Mouse (Mus musculus) heart, postnatal 0 days (tissue): ENCODE results near the gene Numb. TPM values are rescaled to one million over a fixed set of nuclear protein-coding genes. Genes with fewer than 3 reads are reported as not detected.
A peak's percentile ranks its signal among the peaks of the same experiment; 100 is the strongest.

ENCODE experiments used
- ATAC-seq: fragments of 200-750 bp; cut with Nextera tagmentation; 2 replicates; pipeline ENCODE4 v1.8.0; 2017; ENCODE audit warnings: low read depth, moderate number of reproducible peaks, moderate library complexity; ENCODE audit not compliant: insufficient read depth
- DNase-seq: peaks from one replicate; pipeline ENCODE4 v3.0.0-alpha.2; 2016; ENCODE audit warnings: low spot score
- H3K27ac ChIP-seq: fragments of 300-500 bp; sonication (generic); 2 replicates; pipeline ENCODE4 v1.5.1; 2014; ENCODE audit warnings: low read depth, mild to moderate bottlenecking
- H3K27me3 ChIP-seq: fragments of 300-500 bp; sonication (generic); 2 replicates; pipeline ENCODE4 v1.6.1; 2014; ENCODE audit warnings: low read length, mixed read lengths; ENCODE audit not compliant: control insufficient read depth, insufficient read depth
- H3K36me3 ChIP-seq: fragments of 300-500 bp; sonication (generic); replicated peaks from 2 replicates; pipeline ENCODE4 v1.6.1; 2014; ENCODE audit warnings: low read length, mixed read lengths; ENCODE audit not compliant: control insufficient read depth, insufficient read depth
- H3K4me1 ChIP-seq: fragments of 300-500 bp; sonication (generic); 2 replicates; pipeline ENCODE4 v1.6.1; 2014; ENCODE audit warnings: antibody characterized with exemption; ENCODE audit not compliant: control insufficient read depth, insufficient read depth
- H3K4me2 ChIP-seq: fragments of 300-500 bp; sonication (generic); 2 replicates; pipeline ENCODE4 v1.6.1; 2014; ENCODE audit warnings: low read depth, mild to moderate bottlenecking, low read length, moderate library complexity
- H3K4me3 ChIP-seq: fragments of 300-500 bp; sonication (generic); 2 replicates; pipeline ENCODE4 v1.5.1; 2014; ENCODE audit warnings: low read depth, low read length
- H3K9ac ChIP-seq: fragments of 300-500 bp; sonication (generic); replicated peaks from 2 replicates; pipeline ENCODE4 v1.6.1; 2014; ENCODE audit warnings: low read depth, low read length, mixed read lengths
- H3K9me3 ChIP-seq: fragments of 300-500 bp; sonication (generic); replicated peaks from 2 replicates; pipeline ENCODE4 v1.6.1; 2016; ENCODE audit warnings: low read length; ENCODE audit not compliant: control insufficient read depth
- CTCF ChIP-seq: IDR thresholded peaks from 2 replicates; pipeline ENCODE4 v1.5.1; 2016; ENCODE audit warnings: antibody characterized with exemption, control low read depth, low read depth
- EP300 ChIP-seq: IDR thresholded peaks from 2 replicates; pipeline ENCODE4 v1.6.1; 2016; ENCODE audit warnings: antibody characterized with exemption, low read depth
- WGBS: fragments of 180-500 bp; shearing (Covaris S2); extraction: QIAGEN DNeasy Blood & Tissue Kit; methylation state at CpG from one replicate; pipeline ENCODE4 v1.1.7; 2014; 5-methylcytosine and 5-hydroxymethylcytosine counted together
- polyA plus RNA-seq: library from polyadenylated mRNA; unstranded; fragments of >200 nt; fragmentation: Nextera tagmentation; extraction: Ambion mirVana; gene quantifications from 2 replicates; pipeline ENCODE4 v1.2.1, GENCODE M21; 2015
- total RNA-seq: library from RNA; depleted of rRNA; stranded (reverse); fragments of >200 nt; gene quantifications from 2 replicates; pipeline ENCODE4 v1.2.3, GENCODE M21; 2014; ENCODE audit warnings: low replicate concordance

Numb gene
- total and polyA plus RNA-seq, 2 experiments from 2014 or later = 19.0 to 42.1 TPM

DNA sequence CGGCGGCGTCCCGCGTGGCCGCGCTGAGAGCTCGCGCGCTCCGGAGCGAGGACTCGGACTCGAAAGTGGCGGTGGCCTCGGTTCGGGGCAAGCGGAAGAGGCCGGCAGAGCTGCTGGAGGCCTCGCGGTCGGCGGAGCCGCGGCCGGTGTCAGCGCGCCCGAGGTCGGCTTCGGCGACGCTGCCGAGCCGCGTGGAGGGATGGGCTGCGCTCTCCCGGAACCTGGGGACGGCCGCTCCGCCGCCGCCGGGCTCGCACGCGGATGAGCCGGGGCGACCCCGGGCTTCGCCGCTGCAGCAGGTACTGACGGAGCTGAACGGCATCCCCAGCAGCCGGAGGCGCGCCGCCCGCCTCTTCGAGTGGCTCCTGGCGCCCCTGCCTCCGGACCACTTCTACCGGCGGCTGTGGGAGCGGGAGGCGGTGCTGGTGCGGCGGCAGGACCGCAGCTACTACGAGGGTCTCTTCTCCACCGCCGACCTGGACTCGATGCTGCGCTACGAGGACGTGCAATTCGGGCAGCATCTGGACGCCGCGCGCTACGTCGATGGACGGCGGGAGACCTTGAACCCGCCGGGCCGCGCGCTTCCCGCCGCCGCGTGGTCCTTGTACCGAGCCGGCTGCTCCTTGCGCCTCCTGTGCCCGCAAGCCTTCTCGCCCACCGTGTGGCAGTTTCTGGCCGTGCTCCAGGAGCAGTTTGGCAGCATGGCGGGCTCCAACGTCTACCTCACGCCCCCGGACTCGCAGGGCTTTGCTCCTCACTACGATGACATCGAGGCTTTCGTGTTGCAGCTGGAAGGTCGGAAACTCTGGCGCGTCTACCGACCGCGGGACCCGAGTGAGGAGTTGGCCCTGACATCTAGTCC lies 29.3 kb upstream of the Numb start:
- peak; percentile 30 for ATAC-seq
- peak overlapping the region; percentile 71 for H3K9ac ChIP-seq
- TF ChIP-seq EP300 (no peak), CTCF (no peak)
- H3K36me3 ChIP-seq = 0 out of 2 replicates have a peak, but pooled peaks cover 5% of the 10 kb centered on the region
- H3K4me1 ChIP-seq = peaks cover 14% of the 10 kb centered on the region
- 1% methylated on average over 97 of the region's 116 CpGs for WGBS
- H3K27me3 ChIP-seq = no peaks in the 10 kb centered on the region
- H3K9me3 ChIP-seq = no peaks in the 10 kb centered on the region
- peak overlapping the region; percentile 74 for H3K27ac ChIP-seq
- peak overlapping the region; percentile 100 for H3K4me2 ChIP-seq
- peak overlapping the region; percentile 75 for H3K4me3 ChIP-seq
- DNase-seq = no peak

DNA sequence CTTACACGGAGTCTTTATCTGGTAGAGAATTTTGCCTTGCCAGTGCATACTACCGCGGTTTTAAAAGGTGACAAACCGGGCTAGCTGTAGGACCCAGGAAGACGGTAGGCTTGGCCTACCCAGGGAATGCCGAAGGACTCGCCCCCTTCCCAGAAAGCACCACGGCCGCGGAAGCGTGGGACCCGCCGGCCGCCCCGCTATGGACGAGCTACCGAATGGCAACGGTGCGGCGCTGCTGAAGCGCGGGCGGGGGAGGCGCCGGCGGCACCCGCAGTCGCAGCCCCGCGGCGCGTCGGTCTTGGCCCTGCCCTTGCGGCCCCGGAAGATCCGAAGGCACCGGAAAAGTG lies 28.7 kb upstream of the Numb start, which contains the start of gene Riox1:
Gene Riox1, plus strand, starts transcription at position 116 of the 347 bp plus-strand sequence.
- Histone ChIP-seq H3K4me2 (peak within 1 kb of the TSS; percentile 100), H3K36me3 (0 out of 2 replicates have a peak, but pooled peaks cover 5% of the 10 kb centered on the region), H3K27ac (peak within 1 kb of the TSS; percentile 74), H3K9ac (peak within 1 kb of the TSS; percentile 71), H3K4me1 (peaks cover 14% of the 10 kb centered on the region), H3K9me3 (no peaks in the 10 kb centered on the region), H3K27me3 (no peaks in the 10 kb centered on the region), H3K4me3 (peak within 1 kb of the TSS; percentile 75)
- under 1% methylated on average over 28 of the region's 37 CpGs for WGBS
- no peak for TF ChIP-seq EP300
- TF ChIP-seq CTCF = no peak
- DNase-seq (peak; percentile 90), ATAC-seq (peak; percentile 93)

DNA sequence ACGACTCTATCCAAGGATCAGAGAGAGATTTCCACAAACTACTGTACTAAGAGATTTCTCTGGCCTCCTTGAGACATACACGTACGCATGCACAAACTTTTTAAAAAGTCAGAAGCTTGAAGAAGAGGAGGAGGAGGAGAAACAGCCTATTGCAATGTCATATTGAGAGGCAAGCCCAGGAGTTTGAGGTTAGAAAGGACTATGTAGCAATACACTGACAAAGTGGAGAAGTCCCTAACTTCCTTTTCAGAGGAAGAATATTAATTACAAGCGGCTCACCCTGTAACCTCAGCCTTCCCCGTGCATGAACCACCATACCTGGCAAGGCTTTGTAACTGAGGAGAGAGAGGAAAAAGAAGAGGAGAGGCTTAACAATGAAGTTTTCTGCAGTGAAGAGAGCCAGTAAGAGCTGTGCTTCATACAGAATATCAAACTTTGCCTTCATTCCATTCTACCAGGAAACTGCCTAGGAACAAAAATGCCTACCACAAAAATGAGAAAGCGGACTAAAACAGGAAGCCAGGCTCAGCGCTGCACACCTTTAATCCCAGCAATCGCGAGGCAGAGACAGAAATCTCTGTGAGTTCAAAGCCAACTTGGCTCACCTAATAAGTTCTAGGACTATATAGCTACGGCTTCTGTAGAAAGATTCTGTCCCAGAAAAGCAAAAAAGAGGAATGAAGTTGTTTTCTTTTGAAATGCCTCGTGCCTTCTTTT lies 28.2 kb upstream of the Numb start:
- Histone ChIP-seq H3K36me3 (0 out of 2 replicates have a peak, but pooled peaks cover 5% of the 10 kb centered on the region), H3K4me2 (peak overlapping the region; percentile 100), H3K9ac (peak overlapping the region; percentile 71), H3K27ac (peak overlapping the region; percentile 74), H3K27me3 (no peaks in the 10 kb centered on the region), H3K4me3 (peak overlapping the region; percentile 75), H3K9me3 (no peaks in the 10 kb centered on the region), H3K4me1 (peaks cover 14% of the 10 kb centered on the region)
- DNase-seq (no peak), ATAC-seq (no peak)
- WGBS = 27% methylated on average over 11 of the region's 11 CpGs
- TF ChIP-seq EP300 = no peak
- no peak for TF ChIP-seq CTCF

DNA sequence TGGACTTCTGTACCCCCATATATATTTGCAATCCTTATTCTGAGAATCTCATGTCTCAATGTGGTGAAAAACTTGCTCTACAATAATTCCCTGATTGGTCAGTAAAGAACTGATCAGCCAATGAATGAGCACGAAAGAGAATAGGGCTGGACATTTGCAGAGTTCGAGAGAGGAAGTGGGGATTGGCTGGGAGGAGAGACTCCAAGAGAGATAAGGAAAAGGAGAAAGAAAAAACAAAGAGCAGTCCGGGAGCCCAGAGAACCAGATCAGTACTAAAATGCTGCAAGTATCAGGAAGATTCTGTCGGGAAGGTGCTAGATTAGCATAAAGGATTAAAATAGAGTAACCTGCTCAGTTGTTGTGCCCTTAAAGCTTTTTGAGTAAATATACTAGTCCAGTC lies 27.3 kb upstream of the Numb start:
- Histone ChIP-seq H3K36me3 (0 out of 2 replicates have a peak, but pooled peaks cover 5% of the 10 kb centered on the region), H3K4me3 (no peak overlapping the region), H3K9ac (no peak overlapping the region), H3K27ac (no peak overlapping the region), H3K9me3 (no peaks in the 10 kb centered on the region), H3K4me1 (peaks cover 14% of the 10 kb centered on the region), H3K27me3 (no peaks in the 10 kb centered on the region), H3K4me2 (no peak overlapping the region)
- WGBS = 51% methylated on average over 4 of the region's 4 CpGs
- DNase-seq (no peak), ATAC-seq (no peak)
- no peak for TF ChIP-seq CTCF
- no peak for TF ChIP-seq EP300

DNA sequence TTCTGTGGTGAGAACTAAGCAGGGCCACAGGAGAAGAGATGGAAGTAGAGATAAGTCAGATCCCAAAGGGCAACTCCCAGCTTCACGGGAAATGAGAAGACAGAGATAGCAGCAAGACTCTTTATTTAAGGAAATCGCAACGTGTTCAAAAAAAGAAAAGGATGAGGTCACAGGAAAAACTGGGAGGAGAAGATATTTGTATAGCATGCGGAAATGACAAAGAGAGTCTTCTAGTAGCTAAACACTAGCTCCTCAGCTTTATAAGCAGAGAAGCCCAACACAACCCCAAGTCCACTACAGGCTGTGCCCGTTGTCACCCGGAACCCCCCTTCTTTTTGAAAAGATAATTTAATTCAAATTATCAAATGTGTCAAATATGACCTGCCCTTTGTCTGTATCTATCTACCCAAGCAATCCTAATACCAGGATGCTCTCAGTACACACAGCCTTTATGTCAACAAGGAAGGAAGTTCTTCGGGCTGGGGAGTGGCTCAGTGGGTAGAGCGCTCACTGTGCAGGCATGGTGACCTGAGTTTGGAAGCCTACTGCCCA lies 25.6 kb upstream of the Numb start:
- Histone ChIP-seq H3K27ac (peak overlapping the region; percentile 56), H3K4me3 (no peak overlapping the region)
- TF ChIP-seq CTCF (no peak), EP300 (peak; percentile 65; the same call in 1 of the 2 replicates)

More for the DNA sequence above, 25.6 kb upstream of the Numb start:
- Histone ChIP-seq H3K4me1 (peaks cover 11% of the 10 kb centered on the region), H3K27me3 (no peaks in the 10 kb centered on the region), H3K36me3 (no peaks in the 10 kb centered on the region), H3K9me3 (no peaks in the 10 kb centered on the region), H3K4me2 (no peak overlapping the region), H3K9ac (no peak overlapping the region)
- DNase-seq (peak; percentile 50), ATAC-seq (no peak)
- WGBS = 51% methylated on average over 8 of the region's 8 CpGs
